ENCODE assay signal across 9 mouse cellular contexts in genomic region chr1:85933631-85934465, GRCm38 (mm10). TPM values are rescaled to one million over a fixed set of nuclear protein-coding genes. Genes with fewer than 3 reads are reported as not detected.
A peak's percentile ranks its signal among the peaks of the same experiment; 100 is the strongest.
DNase-seq lines count a peak whose midpoint lies in the region; ATAC-seq and TF ChIP-seq lines count a peak whose summit lies in the region.
"Had no signal": no experiment of that assay in that cellular context is flagged by ENCODE, and none has a peak within 500 bp of the region (broad histone marks: within the 10 kb centered on the region; RNA-seq: fewer than 3 reads in every experiment).

No protein-coding gene starts in this region.

- H3K4me3 ChIP-seq in layer of hippocampus, adult 2 months, result no peak overlapping the region
- H3K4me3 ChIP-seq in forebrain, embryonic 13.5 days, result 0 out of 2 replicates have a peak overlapping the region, but pooled peaks have one; percentile 3

- DNase-seq in layer of hippocampus, adult 2 months (ENCODE audit: low spot score in 2 of 2), result no peak
- no peak for DNase-seq in layer of hippocampus, adult 11-12 months (ENCODE audit: low spot score)
- DNase-seq in liver, result peak; percentile 12
- peak; percentile 53 for DNase-seq in retina, embryonic 14.5 days (ENCODE audit: low spot score)
- DNase-seq in layer of hippocampus, adult 9-11 months, result no peak
- no peak for DNase-seq in urinary bladder, postnatal 14 days (ENCODE audit: low spot score)
- no peak for DNase-seq in cerebellum, adult 11 months

- peaks cover 36% of the 10 kb centered on the region for H3K4me1 ChIP-seq in forebrain, embryonic 13.5 days

- peak overlapping the region; percentile 24 for H3K4me2 ChIP-seq in forebrain, embryonic 13.5 days

- H3K9me3 ChIP-seq in forebrain, embryonic 13.5 days (replicated peaks), result no peaks in the 10 kb centered on the region

- 19% methylated on average over 11 of the region's 11 CpGs for WGBS in forebrain, embryonic 13.5 days

- H3K9ac ChIP-seq in forebrain, embryonic 13.5 days, result 0 out of 2 replicates have a peak overlapping the region, but pooled peaks have one; percentile 8

- H3K27me3 ChIP-seq in forebrain, embryonic 13.5 days, result no peaks in the 10 kb centered on the region

- H3K36me3 ChIP-seq in forebrain, embryonic 13.5 days (ENCODE audit: poor library complexity, severe bottlenecking), result no peaks in the 10 kb centered on the region

- peak overlapping the region; percentile 83 for H3K27ac ChIP-seq in layer of hippocampus, adult 2 months
- H3K27ac ChIP-seq in forebrain, embryonic 13.5 days, result peak overlapping the region; percentile 66

- TF ChIP-seq CTCF in layer of hippocampus, adult 2 months (conservative IDR thresholded peaks at IDR 0.05), result no peak

- ATAC-seq in forebrain, embryonic 13.5 days, result peak; percentile 59

RNA-seq across cellular contexts. Expression of gene 4933407L21Rik, which starts 5.6 kb away (rescaled TPM):
- 1 to 10 TPM; 3.3 to 3.6 TPM for total RNA-seq in layer of hippocampus, adult 2 months (2021)
- polyA plus RNA-seq in forebrain, embryonic 13.5 days (2015; fragmentation: Nextera tagmentation; extraction: Ambion mirVana), result 3.7 and 5.2 TPM in 2 replicates
- total RNA-seq: megakaryocyte progenitor cell, adult 5-6 weeks had no signal

RNA-seq across cellular contexts. Expression of gene Gpr55, which starts 27.0 kb away (rescaled TPM):
- total RNA-seq in layer of hippocampus, adult 2 months (2021), result not detected
- polyA plus RNA-seq in forebrain, embryonic 13.5 days (2015; fragmentation: Nextera tagmentation; extraction: Ambion mirVana), result 0.08 TPM in 1 of 2 replicates, not detected in the other
- total RNA-seq: megakaryocyte progenitor cell, adult 5-6 weeks had no signal

RNA-seq across cellular contexts. Expression of gene Itm2c, which starts 39.8 kb away (rescaled TPM):
- 100 to 1,000 TPM; 748 to 802 TPM for total RNA-seq in layer of hippocampus, adult 2 months (2021)
- 124 and 129 TPM in 2 replicates for polyA plus RNA-seq in forebrain, embryonic 13.5 days (2015; fragmentation: Nextera tagmentation; extraction: Ambion mirVana)

Comparison
In these comparisons a context has a peak if more than half of its experiments do, and no peak if none do; other contexts are left out.
1. DNase-seq: peak in liver (single experiment) and retina, embryonic 14.5 days (single experiment); none in layer of hippocampus, adult 2 months (0 of 2), layer of hippocampus, adult 11-12 months (single experiment), layer of hippocampus, adult 9-11 months (single experiment), urinary bladder, postnatal 14 days (single experiment) and cerebellum, adult 11 months (single experiment).